Mouse (Mus musculus): Measurements from ENCODE around the gene Esf1.

- TF ChIP-seq CTCF (IDR thresholded peaks at IDR 0.05; ENCODE audit: borderline replicate concordance, control insufficient read depth, extremely low read depth, insufficient read depth, low read length, poor library complexity), result no peak
- TF ChIP-seq POLR2A (IDR thresholded peaks at IDR 0.05; ENCODE audit: control insufficient read depth, extremely low read depth, insufficient read depth, low read length, poor library complexity), result no peak
Observed at GRCm38 (mm10) chr2:140093433-140093832, 76.9 kb downstream of the Esf1 start.
